Mouse (Mus musculus): ENCODE results near the gene Cnnm3.

DNA sequence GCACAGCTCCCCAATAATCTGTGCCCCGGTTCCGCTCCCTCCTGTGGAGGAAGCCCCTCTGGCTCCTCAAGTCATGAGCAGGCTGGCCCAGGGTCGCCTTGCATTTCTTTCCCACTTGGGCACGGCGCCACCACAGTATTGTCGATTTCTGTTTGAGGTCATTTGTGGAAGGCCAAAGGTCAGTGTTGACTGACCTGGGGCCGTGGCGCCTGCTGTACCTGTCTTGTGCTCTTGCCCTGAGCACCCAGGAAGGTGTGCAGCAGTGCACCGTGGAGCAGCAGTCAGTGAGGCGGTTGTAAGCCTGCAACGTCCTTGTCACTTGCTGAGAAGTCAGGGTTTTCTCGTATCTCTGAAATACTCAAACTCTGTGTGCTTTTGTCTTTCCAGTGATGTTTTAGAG, 14.1 kb downstream of the Cnnm3 start:
- TF ChIP-seq POLR2A (IDR thresholded peaks at IDR 0.05; ENCODE audit: extremely low read depth, insufficient read depth, low read length) (no peak), CTCF (IDR thresholded peaks at IDR 0.05; ENCODE audit: low read depth, low read length) (no peak)

Measured in liver, adult 2 months (tissue).